Mouse (Mus musculus): ENCODE measurements around the gene Hoxc6. TPM values are rescaled to one million over a fixed set of nuclear protein-coding genes. Genes with fewer than 3 reads are reported as not detected.

Hoxc6 gene
- 1.3 and 1.5 TPM in 2 replicates for polyA plus RNA-seq (2014; fragmentation: Nextera tagmentation; extraction: Ambion mirVana)

GRCm38 (mm10) chr15:102997939-102998355 lies at the start of gene Hoxc6:
Gene Hoxc6 (plus strand): TSS chr15:102998257.
- no peak for DNase-seq (ENCODE audit: low spot score)
- H3K27me3 ChIP-seq (replicated peaks; ENCODE audit: control insufficient read depth, insufficient read depth, low read length): peaks cover 98% of the 10 kb centered on the region
- peak within 1 kb of the TSS; percentile 71 for H3K4me2 ChIP-seq
- peak within 1 kb of the TSS; percentile 39 for H3K4me3 ChIP-seq (ENCODE audit: low read depth, low read length)
- no peaks in the 10 kb centered on the region for H3K9me3 ChIP-seq (ENCODE audit: control insufficient read depth, low read length)
- H3K27ac ChIP-seq (ENCODE audit: low read depth, low read length): no peak within 1 kb of the TSS
- H3K36me3 ChIP-seq (ENCODE audit: control insufficient read depth, insufficient read depth, low read length): no peaks in the 10 kb centered on the region
- no peak within 1 kb of the TSS for H3K9ac ChIP-seq (ENCODE audit: low read depth, low read length)
- ATAC-seq (replicated peaks; ENCODE audit: low FRiP score): no peak
- 3% methylated on average over 19 of the region's 19 CpGs for WGBS
- peaks cover 7% of the 10 kb centered on the region; the same call in 1 of the 2 replicates for H3K4me1 ChIP-seq (replicated peaks; ENCODE audit: control insufficient read depth, insufficient read depth, low read length)

DNA sequence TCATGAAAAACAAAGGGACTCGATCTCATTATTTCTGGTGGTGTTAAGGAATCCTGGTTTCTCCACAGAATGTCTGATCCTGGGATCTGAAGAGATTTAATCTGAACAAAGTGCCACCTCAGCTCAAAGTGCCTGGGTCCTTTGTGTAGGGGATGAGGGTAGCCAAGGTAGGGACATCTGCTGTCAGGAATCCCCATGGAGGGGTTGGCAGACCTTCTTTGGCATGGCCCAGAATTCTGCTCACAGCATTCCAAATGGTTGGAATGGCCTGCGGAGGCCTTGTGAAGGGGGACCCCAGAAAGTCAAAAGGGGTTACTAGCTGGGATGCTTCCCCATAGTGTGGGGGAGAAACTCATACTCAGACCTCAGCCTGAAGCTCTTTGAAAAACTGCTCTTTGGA lies 49.2 kb upstream of the Hoxc6 start:
- Histone ChIP-seq H3K9ac (ENCODE audit: low read depth, low read length) (no peak overlapping the region), H3K27me3 (replicated peaks; ENCODE audit: control insufficient read depth, insufficient read depth, low read length) (peaks cover 98% of the 10 kb centered on the region), H3K27ac (ENCODE audit: low read depth, low read length) (no peak overlapping the region), H3K9me3 (ENCODE audit: control insufficient read depth, low read length) (no peaks in the 10 kb centered on the region), H3K36me3 (ENCODE audit: control insufficient read depth, insufficient read depth, low read length) (no peaks in the 10 kb centered on the region), H3K4me1 (replicated peaks; ENCODE audit: control insufficient read depth, insufficient read depth, low read length) (no peaks in the 10 kb centered on the region), H3K4me3 (ENCODE audit: low read depth, low read length) (no peak overlapping the region), H3K4me2 (no peak overlapping the region)
- DNase-seq (ENCODE audit: low spot score) (no peak), ATAC-seq (replicated peaks; ENCODE audit: low FRiP score) (no peak)
- WGBS: 19% methylated on average over 2 of the region's 2 CpGs

DNA sequence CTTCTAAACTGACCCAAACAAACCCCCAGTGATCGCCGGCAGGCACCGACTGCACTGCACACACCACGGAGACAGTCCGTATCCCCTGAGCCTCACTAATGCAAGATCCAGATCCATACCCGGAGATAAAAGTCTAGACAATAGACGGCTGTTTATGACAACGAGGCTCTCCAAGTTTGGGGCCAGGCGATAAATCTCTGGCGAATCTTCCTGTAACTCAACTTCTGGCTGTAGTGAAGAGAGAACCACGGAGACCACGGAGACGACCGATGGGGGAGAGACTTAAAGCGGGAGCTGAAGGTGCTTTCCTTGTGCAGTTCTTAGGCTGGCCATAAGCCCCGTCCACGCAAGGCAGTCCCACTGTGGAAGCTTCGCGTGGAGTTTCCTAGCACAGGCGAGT lies 48.4 kb upstream of the Hoxc6 start:
- Histone ChIP-seq H3K9me3 (ENCODE audit: control insufficient read depth, low read length) (no peaks in the 10 kb centered on the region), H3K27me3 (replicated peaks; ENCODE audit: control insufficient read depth, insufficient read depth, low read length) (peaks cover 100% of the 10 kb centered on the region), H3K4me3 (ENCODE audit: low read depth, low read length) (no peak overlapping the region), H3K9ac (ENCODE audit: low read depth, low read length) (no peak overlapping the region), H3K27ac (ENCODE audit: low read depth, low read length) (no peak overlapping the region), H3K36me3 (ENCODE audit: control insufficient read depth, insufficient read depth, low read length) (no peaks in the 10 kb centered on the region), H3K4me2 (no peak overlapping the region), H3K4me1 (replicated peaks; ENCODE audit: control insufficient read depth, insufficient read depth, low read length) (no peaks in the 10 kb centered on the region)
- DNase-seq (ENCODE audit: low spot score): no peak
- 4% methylated on average over 20 of the region's 20 CpGs for WGBS
- no peak for ATAC-seq (replicated peaks; ENCODE audit: low FRiP score)

GRCm38 (mm10) chr15:102950877-102951276 lies 47.2 kb upstream of the Hoxc6 start:
- Histone ChIP-seq H3K36me3 (ENCODE audit: control insufficient read depth, insufficient read depth, low read length) (no peaks in the 10 kb centered on the region), H3K9me3 (ENCODE audit: control insufficient read depth, low read length) (no peaks in the 10 kb centered on the region), H3K4me3 (ENCODE audit: low read depth, low read length) (no peak overlapping the region), H3K27me3 (replicated peaks; ENCODE audit: control insufficient read depth, insufficient read depth, low read length) (peaks cover 100% of the 10 kb centered on the region), H3K27ac (ENCODE audit: low read depth, low read length) (no peak overlapping the region), H3K9ac (ENCODE audit: low read depth, low read length) (no peak overlapping the region), H3K4me2 (no peak overlapping the region), H3K4me1 (replicated peaks; ENCODE audit: control insufficient read depth, insufficient read depth, low read length) (no peaks in the 10 kb centered on the region)
- WGBS: 15% methylated on average over 2 of the region's 2 CpGs
- ATAC-seq (replicated peaks; ENCODE audit: low FRiP score) (no peak), DNase-seq (ENCODE audit: low spot score) (no peak)

- Histone ChIP-seq H3K4me2 (no peak overlapping the region), H3K27ac (ENCODE audit: low read depth, low read length) (no peak overlapping the region), H3K4me1 (replicated peaks; ENCODE audit: control insufficient read depth, insufficient read depth, low read length) (no peaks in the 10 kb centered on the region), H3K9ac (ENCODE audit: low read depth, low read length) (no peak overlapping the region), H3K9me3 (ENCODE audit: control insufficient read depth, low read length) (no peaks in the 10 kb centered on the region), H3K4me3 (ENCODE audit: low read depth, low read length) (no peak overlapping the region), H3K36me3 (ENCODE audit: control insufficient read depth, insufficient read depth, low read length) (no peaks in the 10 kb centered on the region), H3K27me3 (replicated peaks; ENCODE audit: control insufficient read depth, insufficient read depth, low read length) (peaks cover 100% of the 10 kb centered on the region)
- DNase-seq (ENCODE audit: low spot score): no peak
- no peak for ATAC-seq (replicated peaks; ENCODE audit: low FRiP score)
- WGBS: 7% methylated on average over 6 of the region's 6 CpGs
Measured at GRCm38 (mm10) chr15:102953561-102953960, 44.5 kb upstream of the Hoxc6 start.

DNA sequence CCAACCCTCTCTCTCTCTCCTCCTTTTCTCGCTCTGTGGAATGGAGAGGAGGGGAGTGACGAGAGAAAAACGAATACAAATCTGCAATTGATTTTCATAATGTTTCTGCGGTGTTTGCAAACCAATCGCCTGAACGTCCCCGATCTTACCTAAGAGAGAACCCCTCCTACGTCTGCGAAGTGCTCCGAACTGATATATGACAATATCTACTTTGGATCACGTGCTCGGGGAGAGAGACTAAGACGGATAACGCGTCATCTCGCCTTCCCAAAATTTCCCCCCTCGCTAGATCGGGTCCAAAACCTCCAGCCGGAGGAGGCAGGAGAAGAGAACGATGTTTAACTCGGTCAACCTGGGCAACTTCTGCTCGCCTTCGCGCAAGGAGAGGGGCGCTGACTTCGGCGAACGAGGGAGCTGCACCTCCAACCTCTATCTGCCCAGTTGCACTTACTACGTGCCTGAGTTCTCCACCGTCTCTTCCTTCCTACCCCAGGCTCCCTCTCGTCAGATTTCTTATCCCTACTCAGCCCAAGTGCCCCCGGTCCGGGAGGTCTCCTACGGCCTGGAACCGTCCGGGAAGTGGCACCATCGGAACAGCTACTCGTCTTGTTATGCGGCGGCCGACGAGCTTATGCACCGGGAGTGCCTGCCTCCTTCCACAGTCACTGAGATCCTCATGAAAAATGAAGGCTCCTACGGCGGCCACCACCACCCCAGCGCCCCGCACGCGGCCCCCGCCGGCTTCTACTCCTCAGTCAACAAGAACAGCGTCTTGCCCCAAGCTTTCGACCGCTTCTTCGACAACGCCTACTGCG lies 43.7 kb upstream of the Hoxc6 start, which contains the start of gene Hoxc11:
TSS of gene Hoxc11 (plus strand) at position 236 of the 815 bp plus-strand sequence.
- H3K27me3 ChIP-seq (replicated peaks; ENCODE audit: control insufficient read depth, insufficient read depth, low read length): peaks cover 99% of the 10 kb centered on the region
- no peak within 1 kb of the TSS for H3K4me3 ChIP-seq (ENCODE audit: low read depth, low read length)
- H3K9me3 ChIP-seq (ENCODE audit: control insufficient read depth, low read length): no peaks in the 10 kb centered on the region
- DNase-seq (ENCODE audit: low spot score) (no peak), ATAC-seq (replicated peaks; ENCODE audit: low FRiP score) (no peak)
- WGBS: 2% methylated on average over 57 of the region's 57 CpGs
- no peak within 1 kb of the TSS for H3K27ac ChIP-seq (ENCODE audit: low read depth, low read length)
- H3K4me1 ChIP-seq (replicated peaks; ENCODE audit: control insufficient read depth, insufficient read depth, low read length): no peaks in the 10 kb centered on the region
- H3K36me3 ChIP-seq (ENCODE audit: control insufficient read depth, insufficient read depth, low read length): no peaks in the 10 kb centered on the region
- no peak within 1 kb of the TSS for H3K9ac ChIP-seq (ENCODE audit: low read depth, low read length)
- H3K4me2 ChIP-seq: no peak within 1 kb of the TSS

- Histone ChIP-seq H3K36me3 (ENCODE audit: control insufficient read depth, insufficient read depth, low read length) (no peaks in the 10 kb centered on the region), H3K27ac (ENCODE audit: low read depth, low read length) (no peak overlapping the region), H3K9me3 (ENCODE audit: control insufficient read depth, low read length) (no peaks in the 10 kb centered on the region), H3K4me3 (ENCODE audit: low read depth, low read length) (no peak overlapping the region), H3K27me3 (replicated peaks; ENCODE audit: control insufficient read depth, insufficient read depth, low read length) (peaks cover 99% of the 10 kb centered on the region), H3K4me2 (no peak overlapping the region), H3K4me1 (replicated peaks; ENCODE audit: control insufficient read depth, insufficient read depth, low read length) (no peaks in the 10 kb centered on the region), H3K9ac (ENCODE audit: low read depth, low read length) (no peak overlapping the region)
- ATAC-seq (replicated peaks; ENCODE audit: low FRiP score) (no peak), DNase-seq (ENCODE audit: low spot score) (no peak)
- 1% methylated on average over 28 of the region's 28 CpGs for WGBS
Measured at GRCm38 (mm10) chr15:102955007-102955382, 43.1 kb upstream of the Hoxc6 start.

DNA sequence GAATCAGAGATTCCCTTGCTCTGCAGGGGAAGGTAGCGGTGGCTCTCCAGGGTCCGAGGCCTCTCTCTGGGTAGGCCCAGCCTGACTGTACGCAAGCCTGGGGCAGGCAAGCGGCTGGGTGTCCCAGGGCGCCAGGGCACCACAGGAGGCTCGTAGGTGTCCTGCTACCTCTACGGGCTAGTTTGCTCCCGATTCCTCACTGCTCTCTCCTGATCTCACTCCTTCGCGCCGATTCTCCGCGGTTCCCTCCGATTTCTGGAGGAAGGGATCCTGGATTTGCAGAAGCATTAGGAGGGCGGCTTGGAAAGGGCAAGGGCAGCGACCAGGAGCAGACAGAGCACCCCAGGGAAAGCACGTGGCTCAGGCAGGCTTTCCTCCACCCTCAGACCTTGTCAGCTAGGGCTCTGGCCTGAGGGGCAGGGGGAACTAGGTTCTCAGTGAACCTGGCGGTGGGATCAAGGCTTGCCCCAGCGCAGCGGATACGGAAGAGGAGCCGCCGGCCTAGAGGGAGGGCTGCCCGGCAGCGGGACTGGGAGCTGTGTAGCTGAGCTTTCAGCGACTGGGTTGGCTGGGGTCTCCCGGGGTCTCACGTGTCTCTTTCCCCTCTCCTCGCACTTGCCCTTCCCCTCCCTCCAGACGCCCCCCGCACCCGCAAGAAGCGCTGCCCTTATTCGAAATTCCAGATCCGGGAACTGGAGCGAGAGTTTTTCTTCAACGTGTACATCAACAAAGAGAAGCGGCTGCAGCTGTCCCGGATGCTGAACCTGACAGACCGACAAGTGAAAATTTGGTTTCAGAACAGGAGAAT lies 42.0 kb upstream of the Hoxc6 start:
- Histone ChIP-seq H3K27me3 (replicated peaks; ENCODE audit: control insufficient read depth, insufficient read depth, low read length) (peaks cover 99% of the 10 kb centered on the region), H3K4me1 (replicated peaks; ENCODE audit: control insufficient read depth, insufficient read depth, low read length) (no peaks in the 10 kb centered on the region), H3K9me3 (ENCODE audit: control insufficient read depth, low read length) (no peaks in the 10 kb centered on the region), H3K36me3 (ENCODE audit: control insufficient read depth, insufficient read depth, low read length) (no peaks in the 10 kb centered on the region), H3K27ac (ENCODE audit: low read depth, low read length) (no peak overlapping the region), H3K9ac (ENCODE audit: low read depth, low read length) (no peak overlapping the region), H3K4me2 (no peak overlapping the region), H3K4me3 (ENCODE audit: low read depth, low read length) (no peak overlapping the region)
- ATAC-seq (replicated peaks; ENCODE audit: low FRiP score): no peak
- 1% methylated on average over 40 of the region's 40 CpGs for WGBS
- no peak for DNase-seq (ENCODE audit: low spot score)
